Mouse (Mus musculus): ENCODE data around the gene Nfe2.
"Not testable (repeated sequence)": the region's sequence is repeated elsewhere in the genome, so short reads cannot be mapped to it uniquely, and the experiment has no call there.

The Nfe2 gene

GRCm38 (mm10) chr15:103250195-103250740, 7.9 kb downstream of the Nfe2 start:
- DNase-seq (ENCODE audit: low spot score): peak; percentile 80

GRCm38 (mm10) chr15:103249511-103249910, 8.7 kb downstream of the Nfe2 start:
- not testable (repeated sequence) for DNase-seq (ENCODE audit: low spot score)

- DNase-seq (ENCODE audit: low spot score): no peak
Observed at GRCm38 (mm10) chr15:103248401-103249313, 9.5 kb downstream of the Nfe2 start.

- DNase-seq (ENCODE audit: low spot score): no peak
Observed at GRCm38 (mm10) chr15:103247782-103248400, 10.3 kb downstream of the Nfe2 start.

GRCm38 (mm10) chr15:103247078-103247781, 11.0 kb downstream of the Nfe2 start:
- no peak for DNase-seq (ENCODE audit: low spot score)

GRCm38 (mm10) chr15:103245616-103246015, 12.6 kb downstream of the Nfe2 start:
- no peak for DNase-seq (ENCODE audit: low spot score)

GRCm38 (mm10) chr15:103242885-103243284, 15.3 kb downstream of the Nfe2 start:
- no peak for DNase-seq (ENCODE audit: low spot score)

- not testable (repeated sequence) for DNase-seq (ENCODE audit: low spot score)
Observed at GRCm38 (mm10) chr15:103241071-103242018, 16.9 kb downstream of the Nfe2 start.

GRCm38 (mm10) chr15:103240160-103241028, 17.8 kb downstream of the Nfe2 start, which contains the start of gene Hnrnpa1:
Gene Hnrnpa1 (plus strand): TSS chr15:103240432.
- DNase-seq (ENCODE audit: low spot score): peak; percentile 100

GRCm38 (mm10) chr15:103239685-103240159, 18.5 kb downstream of the Nfe2 start, which contains the start of gene Cbx5:
Gene Cbx5 (minus strand): TSS chr15:103239816.
- DNase-seq (ENCODE audit: low spot score): peak; percentile 98

- peak; percentile 99 for DNase-seq (ENCODE audit: low spot score)
Observed at GRCm38 (mm10) chr15:103239130-103239684, 19.0 kb downstream of the Nfe2 start.

- DNase-seq (ENCODE audit: low spot score): no peak
Observed at GRCm38 (mm10) chr15:103237295-103237694, 20.9 kb downstream of the Nfe2 start.

- DNase-seq (ENCODE audit: low spot score): no peak
Observed at GRCm38 (mm10) chr15:103233119-103233518, 25.1 kb downstream of the Nfe2 start.

- DNase-seq (ENCODE audit: low spot score): no peak
Observed at GRCm38 (mm10) chr15:103228904-103229303, 29.3 kb downstream of the Nfe2 start.

- no peak for DNase-seq (ENCODE audit: low spot score)
Observed at GRCm38 (mm10) chr15:103227572-103227971, 30.6 kb downstream of the Nfe2 start.

- no peak for DNase-seq (ENCODE audit: low spot score)
Observed at GRCm38 (mm10) chr15:103227022-103227421, 31.2 kb downstream of the Nfe2 start.

GRCm38 (mm10) chr15:103224161-103224560, 34.0 kb downstream of the Nfe2 start:
- DNase-seq (ENCODE audit: low spot score): no peak

GRCm38 (mm10) chr15:103221386-103221785, 36.8 kb downstream of the Nfe2 start:
- no peak for DNase-seq (ENCODE audit: low spot score)

- DNase-seq (ENCODE audit: low spot score): no peak
Observed at GRCm38 (mm10) chr15:103220785-103221184, 37.4 kb downstream of the Nfe2 start.

All from embryo, embryonic 10.5 days (tissue).